Mouse (Mus musculus): Measurements from ENCODE around the gene Slc7a6os. TPM values are rescaled to one million over a fixed set of nuclear protein-coding genes. Genes with fewer than 3 reads are reported as not detected.

Gene Slc7a6os
- polyA plus RNA-seq, 1 experiment from 2014 or later: 34.5 TPM

GRCm38 (mm10) chr8:106191639-106192038 lies 19.1 kb downstream of the Slc7a6os start:
- no peak overlapping the region for H3K27ac ChIP-seq (ENCODE audit: low read depth)
- H3K4me2 ChIP-seq (ENCODE audit: low read length): no peak overlapping the region
- peaks cover 62% of the 10 kb centered on the region for H3K36me3 ChIP-seq (ENCODE audit: control insufficient read depth, insufficient read depth, low read length)
- H3K9ac ChIP-seq (ENCODE audit: low read length): no peak overlapping the region
- 68% methylated on average over 5 of the region's 5 CpGs for WGBS
- no peaks in the 10 kb centered on the region for H3K9me3 ChIP-seq (ENCODE audit: control insufficient read depth, low read length)
- ATAC-seq (replicated peaks; ENCODE audit: low FRiP score, low TSS enrichment, low read depth) (0 out of 2 replicates have a peak, but pooled peaks have one; percentile 70), DNase-seq (ENCODE audit: low spot score) (peak; percentile 54)
- no peak overlapping the region for H3K4me3 ChIP-seq (ENCODE audit: low read depth, low read length)
- no peaks in the 10 kb centered on the region for H3K27me3 ChIP-seq (replicated peaks; ENCODE audit: control insufficient read depth, insufficient read depth, low read length)
- no peaks in the 10 kb centered on the region for H3K4me1 ChIP-seq (replicated peaks; ENCODE audit: control insufficient read depth, insufficient read depth, low read length)

GRCm38 (mm10) chr8:106189162-106189561 lies 21.6 kb downstream of the Slc7a6os start:
- 84% methylated on average over 4 of the region's 4 CpGs for WGBS
- H3K36me3 ChIP-seq (ENCODE audit: control insufficient read depth, insufficient read depth, low read length): peaks cover 39% of the 10 kb centered on the region
- H3K27me3 ChIP-seq (replicated peaks; ENCODE audit: control insufficient read depth, insufficient read depth, low read length): no peaks in the 10 kb centered on the region
- no peak overlapping the region for H3K27ac ChIP-seq (ENCODE audit: low read depth)
- no peaks in the 10 kb centered on the region for H3K9me3 ChIP-seq (ENCODE audit: control insufficient read depth, low read length)
- H3K4me1 ChIP-seq (replicated peaks; ENCODE audit: control insufficient read depth, insufficient read depth, low read length): no peaks in the 10 kb centered on the region
- no peak overlapping the region for H3K9ac ChIP-seq (ENCODE audit: low read length)
- ATAC-seq (replicated peaks; ENCODE audit: low FRiP score, low TSS enrichment, low read depth) (no peak), DNase-seq (ENCODE audit: low spot score) (no peak)
- no peak overlapping the region for H3K4me2 ChIP-seq (ENCODE audit: low read length)
- H3K4me3 ChIP-seq (ENCODE audit: low read depth, low read length): no peak overlapping the region

GRCm38 (mm10) chr8:106186394-106186793 lies 24.3 kb downstream of the Slc7a6os start:
- H3K27me3 ChIP-seq (replicated peaks; ENCODE audit: control insufficient read depth, insufficient read depth, low read length): no peaks in the 10 kb centered on the region
- H3K36me3 ChIP-seq (ENCODE audit: control insufficient read depth, insufficient read depth, low read length): peaks cover 20% of the 10 kb centered on the region
- H3K4me3 ChIP-seq (ENCODE audit: low read depth, low read length): no peak overlapping the region
- H3K9ac ChIP-seq (ENCODE audit: low read length): no peak overlapping the region
- H3K4me2 ChIP-seq (ENCODE audit: low read length): no peak overlapping the region
- no peaks in the 10 kb centered on the region for H3K9me3 ChIP-seq (ENCODE audit: control insufficient read depth, low read length)
- DNase-seq (ENCODE audit: low spot score) (no peak), ATAC-seq (replicated peaks; ENCODE audit: low FRiP score, low TSS enrichment, low read depth) (no peak)
- 92% methylated on average over 3 of the region's 3 CpGs for WGBS
- no peaks in the 10 kb centered on the region for H3K4me1 ChIP-seq (replicated peaks; ENCODE audit: control insufficient read depth, insufficient read depth, low read length)
- H3K27ac ChIP-seq (ENCODE audit: low read depth): no peak overlapping the region

GRCm38 (mm10) chr8:106185628-106186270 lies 25.0 kb downstream of the Slc7a6os start:
- H3K36me3 ChIP-seq (ENCODE audit: control insufficient read depth, insufficient read depth, low read length): peaks cover 19% of the 10 kb centered on the region
- no peak overlapping the region for H3K27ac ChIP-seq (ENCODE audit: low read depth)
- no peak overlapping the region for H3K4me2 ChIP-seq (ENCODE audit: low read length)
- H3K9ac ChIP-seq (ENCODE audit: low read length): no peak overlapping the region
- 87% methylated on average over 8 of the region's 8 CpGs for WGBS
- ATAC-seq (replicated peaks; ENCODE audit: low FRiP score, low TSS enrichment, low read depth): no peak
- H3K4me1 ChIP-seq (replicated peaks; ENCODE audit: control insufficient read depth, insufficient read depth, low read length): no peaks in the 10 kb centered on the region
- H3K4me3 ChIP-seq (ENCODE audit: low read depth, low read length): no peak overlapping the region
- H3K27me3 ChIP-seq (replicated peaks; ENCODE audit: control insufficient read depth, insufficient read depth, low read length): no peaks in the 10 kb centered on the region
- no peak for DNase-seq (ENCODE audit: low spot score)
- no peaks in the 10 kb centered on the region for H3K9me3 ChIP-seq (ENCODE audit: control insufficient read depth, low read length)

- DNase-seq (ENCODE audit: low spot score) (no peak), ATAC-seq (replicated peaks; ENCODE audit: low FRiP score, low TSS enrichment, low read depth) (no peak)
- Histone ChIP-seq H3K36me3 (ENCODE audit: control insufficient read depth, insufficient read depth, low read length) (peaks cover 4% of the 10 kb centered on the region; the same call in 1 of the 2 replicates), H3K4me1 (replicated peaks; ENCODE audit: control insufficient read depth, insufficient read depth, low read length) (peaks cover 22% of the 10 kb centered on the region), H3K27me3 (replicated peaks; ENCODE audit: control insufficient read depth, insufficient read depth, low read length) (no peaks in the 10 kb centered on the region), H3K4me2 (ENCODE audit: low read length) (no peak overlapping the region), H3K9me3 (ENCODE audit: control insufficient read depth, low read length) (no peaks in the 10 kb centered on the region), H3K9ac (ENCODE audit: low read length) (no peak overlapping the region), H3K4me3 (ENCODE audit: low read depth, low read length) (no peak overlapping the region), H3K27ac (ENCODE audit: low read depth) (0 out of 2 replicates have a peak overlapping the region, but pooled peaks have one; percentile 16)
- WGBS: 28% methylated on average over 2 of the region's 2 CpGs
Measured at GRCm38 (mm10) chr8:106178428-106178827, 32.3 kb downstream of the Slc7a6os start.

GRCm38 (mm10) chr8:106177594-106177993 lies 33.1 kb downstream of the Slc7a6os start:
- no peaks in the 10 kb centered on the region for H3K9me3 ChIP-seq (ENCODE audit: control insufficient read depth, low read length)
- no peak overlapping the region for H3K4me3 ChIP-seq (ENCODE audit: low read depth, low read length)
- H3K9ac ChIP-seq (ENCODE audit: low read length): no peak overlapping the region
- no peak overlapping the region for H3K4me2 ChIP-seq (ENCODE audit: low read length)
- no peaks in the 10 kb centered on the region for H3K27me3 ChIP-seq (replicated peaks; ENCODE audit: control insufficient read depth, insufficient read depth, low read length)
- H3K4me1 ChIP-seq (replicated peaks; ENCODE audit: control insufficient read depth, insufficient read depth, low read length): peaks cover 22% of the 10 kb centered on the region
- no peak overlapping the region for H3K27ac ChIP-seq (ENCODE audit: low read depth)
- peaks cover 4% of the 10 kb centered on the region; the same call in 1 of the 2 replicates for H3K36me3 ChIP-seq (ENCODE audit: control insufficient read depth, insufficient read depth, low read length)
- DNase-seq (ENCODE audit: low spot score): no peak
- no peak for ATAC-seq (replicated peaks; ENCODE audit: low FRiP score, low TSS enrichment, low read depth)
- WGBS: 35% methylated on average over 1 of the region's 1 CpGs

GRCm38 (mm10) chr8:106176891-106177290 lies 33.8 kb downstream of the Slc7a6os start:
- H3K4me1 ChIP-seq (replicated peaks; ENCODE audit: control insufficient read depth, insufficient read depth, low read length): peaks cover 22% of the 10 kb centered on the region
- no peak overlapping the region for H3K4me2 ChIP-seq (ENCODE audit: low read length)
- no peak overlapping the region for H3K27ac ChIP-seq (ENCODE audit: low read depth)
- H3K9me3 ChIP-seq (ENCODE audit: control insufficient read depth, low read length): no peaks in the 10 kb centered on the region
- WGBS: 31% methylated on average over 1 of the region's 1 CpGs
- H3K36me3 ChIP-seq (ENCODE audit: control insufficient read depth, insufficient read depth, low read length): no peaks in the 10 kb centered on the region
- no peak overlapping the region for H3K4me3 ChIP-seq (ENCODE audit: low read depth, low read length)
- ATAC-seq (replicated peaks; ENCODE audit: low FRiP score, low TSS enrichment, low read depth) (no peak), DNase-seq (ENCODE audit: low spot score) (no peak)
- no peak overlapping the region for H3K9ac ChIP-seq (ENCODE audit: low read length)
- no peaks in the 10 kb centered on the region for H3K27me3 ChIP-seq (replicated peaks; ENCODE audit: control insufficient read depth, insufficient read depth, low read length)

- Histone ChIP-seq H3K4me1 (replicated peaks; ENCODE audit: control insufficient read depth, insufficient read depth, low read length) (peaks cover 23% of the 10 kb centered on the region), H3K36me3 (ENCODE audit: control insufficient read depth, insufficient read depth, low read length) (no peaks in the 10 kb centered on the region), H3K27me3 (replicated peaks; ENCODE audit: control insufficient read depth, insufficient read depth, low read length) (no peaks in the 10 kb centered on the region), H3K4me2 (ENCODE audit: low read length) (no peak overlapping the region), H3K27ac (ENCODE audit: low read depth) (no peak overlapping the region), H3K4me3 (ENCODE audit: low read depth, low read length) (no peak overlapping the region), H3K9ac (ENCODE audit: low read length) (no peak overlapping the region), H3K9me3 (ENCODE audit: control insufficient read depth, low read length) (no peaks in the 10 kb centered on the region)
- 84% methylated on average over 3 of the region's 3 CpGs for WGBS
- DNase-seq (ENCODE audit: low spot score) (no peak), ATAC-seq (replicated peaks; ENCODE audit: low FRiP score, low TSS enrichment, low read depth) (no peak)
Measured at GRCm38 (mm10) chr8:106173566-106173965, 37.2 kb downstream of the Slc7a6os start.

GRCm38 (mm10) chr8:106169934-106170480 lies 40.7 kb downstream of the Slc7a6os start:
- no peaks in the 10 kb centered on the region for H3K36me3 ChIP-seq (ENCODE audit: control insufficient read depth, insufficient read depth, low read length)
- H3K9me3 ChIP-seq (ENCODE audit: control insufficient read depth, low read length): no peaks in the 10 kb centered on the region
- H3K4me2 ChIP-seq (ENCODE audit: low read length): peak overlapping the region; percentile 93
- peaks cover 4% of the 10 kb centered on the region; the same call in 1 of the 2 replicates for H3K4me1 ChIP-seq (replicated peaks; ENCODE audit: control insufficient read depth, insufficient read depth, low read length)
- no peak for ATAC-seq (replicated peaks; ENCODE audit: low FRiP score, low TSS enrichment, low read depth)
- no peaks in the 10 kb centered on the region for H3K27me3 ChIP-seq (replicated peaks; ENCODE audit: control insufficient read depth, insufficient read depth, low read length)
- peak overlapping the region; percentile 58 for H3K4me3 ChIP-seq (ENCODE audit: low read depth, low read length)
- H3K9ac ChIP-seq (ENCODE audit: low read length): peak overlapping the region; percentile 64; the same call in 1 of the 2 replicates
- no peak overlapping the region for H3K27ac ChIP-seq (ENCODE audit: low read depth)
- DNase-seq (ENCODE audit: low spot score): no peak
- whole genome bisulfite sequencing: 34% methylated on average over 6 of the region's 6 CpGs

Data from intestine, embryonic 14.5 days (tissue).